Mouse (Mus musculus): ENCODE results near the gene Gtf2h3.
"Not testable (repeated sequence)": the region's sequence is repeated elsewhere in the genome, so short reads cannot be mapped to it uniquely, and the experiment has no call there.

Gtf2h3 gene

DNA sequence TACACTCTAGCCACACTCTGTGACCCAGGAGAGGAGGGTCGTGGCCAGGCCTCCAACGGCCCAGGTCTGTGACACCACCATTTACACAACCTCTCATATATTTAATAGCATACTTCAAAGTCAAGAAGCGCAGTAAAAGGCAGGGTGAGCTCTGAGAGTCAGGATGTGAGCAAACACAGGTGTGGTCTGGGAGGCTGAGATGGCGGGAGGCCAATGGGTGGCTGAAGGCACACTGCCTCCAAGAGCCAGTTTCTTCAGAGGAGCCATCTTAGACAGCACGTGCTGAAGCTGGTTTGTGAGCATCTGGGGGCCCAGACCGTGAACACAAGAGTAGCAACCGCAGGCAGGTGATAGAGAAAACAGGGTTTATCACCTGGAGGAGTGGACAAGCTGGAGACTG is 3.5 kb upstream of the Gtf2h3 start:
- no peak for DNase-seq

DNA sequence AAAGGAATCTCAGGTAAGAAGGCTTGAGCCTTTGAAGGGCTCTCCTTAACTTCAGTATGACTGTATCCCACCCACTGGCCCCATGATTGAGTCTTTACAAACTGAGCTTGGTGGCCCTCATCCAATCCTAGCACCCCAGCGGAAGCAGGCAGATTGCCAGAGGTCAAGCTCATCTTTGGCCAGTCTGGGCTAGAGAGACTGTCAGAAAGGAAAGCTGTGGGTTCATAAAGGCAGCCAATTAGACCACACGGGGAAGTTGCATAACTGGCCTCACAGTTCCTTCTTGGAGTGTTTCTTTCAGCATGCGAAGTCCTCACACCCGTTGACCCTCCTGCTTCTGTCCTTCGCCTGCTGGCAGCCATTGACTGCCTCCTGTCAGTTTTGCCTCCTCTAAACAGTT is 3.6 kb downstream of the Gtf2h3 start:
- peak; percentile 11 for DNase-seq

- no peak for DNase-seq
Observed at GRCm38 (mm10) chr5:124592768-124593167, 13.8 kb downstream of the Gtf2h3 start.

DNA sequence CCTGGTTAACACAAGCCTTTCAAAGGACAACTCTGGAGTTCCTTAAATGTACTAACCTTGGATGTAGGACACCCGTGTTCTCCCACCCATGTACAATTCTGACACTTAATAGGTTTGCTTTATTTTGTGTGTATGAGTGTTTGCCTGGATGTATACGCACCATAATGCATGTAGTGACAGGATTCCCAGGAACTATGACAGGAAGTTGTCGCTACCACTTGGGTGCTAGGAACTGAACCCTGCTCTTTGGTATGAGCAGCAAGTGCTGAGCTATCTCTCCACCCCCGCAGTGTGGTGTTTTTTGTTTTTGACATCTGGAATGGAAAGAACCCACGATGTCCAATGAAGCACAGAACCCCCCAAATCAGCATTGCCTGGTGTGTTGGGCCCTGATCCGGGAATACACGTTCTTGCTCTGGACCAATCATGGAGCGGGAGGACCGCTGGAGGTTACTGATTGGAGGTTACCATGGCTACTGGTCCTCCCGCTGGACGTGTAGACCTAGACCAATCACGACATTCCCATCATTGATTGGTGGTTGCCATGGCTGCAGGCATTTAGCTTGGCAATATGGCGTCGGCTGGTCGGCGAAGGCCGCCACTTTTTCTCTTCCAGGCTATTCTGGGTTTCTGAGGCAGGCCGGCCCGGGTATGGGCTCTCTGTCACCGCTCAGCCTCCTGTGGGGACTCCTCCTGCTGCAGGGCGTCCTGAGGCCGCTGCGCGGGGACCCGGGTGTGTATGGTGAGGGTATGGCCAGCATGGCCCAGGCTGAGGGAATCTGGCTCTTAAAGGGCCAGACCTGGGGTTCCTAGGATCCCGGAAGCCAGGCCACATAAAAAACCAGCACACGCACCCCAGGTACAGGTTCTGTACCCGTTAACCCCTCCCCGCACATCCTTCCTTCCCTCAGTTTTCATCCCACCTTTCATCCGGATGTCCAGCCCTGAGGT is 19.6 kb downstream of the Gtf2h3 start:
- peak; percentile 92 for DNase-seq

- DNase-seq, result not testable (repeated sequence)
Observed at GRCm38 (mm10) chr5:124599726-124600125, 20.8 kb downstream of the Gtf2h3 start.

DNA sequence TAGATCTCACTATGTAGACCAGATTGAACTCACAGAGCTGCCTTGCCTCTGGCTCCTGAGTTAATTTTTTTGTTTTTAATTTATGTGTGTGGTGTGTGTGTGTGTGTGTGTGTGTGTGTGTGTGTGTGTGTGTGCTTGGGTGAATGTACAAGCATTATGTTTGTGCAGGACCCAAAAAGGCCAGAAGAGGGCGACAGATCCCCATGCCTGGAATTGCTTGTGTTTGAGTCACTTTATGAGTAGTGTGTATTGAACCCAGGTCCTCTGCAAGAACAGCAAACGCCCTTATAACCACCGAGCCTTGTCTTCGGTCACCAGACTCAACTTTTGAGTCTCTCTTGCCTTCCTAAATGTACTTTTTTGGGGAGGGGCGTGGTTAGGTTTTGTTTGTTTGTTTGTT is 23.4 kb downstream of the Gtf2h3 start:
- peak; percentile 65 for DNase-seq

- no peak for DNase-seq
Observed at GRCm38 (mm10) chr5:124604296-124604695, 25.4 kb downstream of the Gtf2h3 start.

DNA sequence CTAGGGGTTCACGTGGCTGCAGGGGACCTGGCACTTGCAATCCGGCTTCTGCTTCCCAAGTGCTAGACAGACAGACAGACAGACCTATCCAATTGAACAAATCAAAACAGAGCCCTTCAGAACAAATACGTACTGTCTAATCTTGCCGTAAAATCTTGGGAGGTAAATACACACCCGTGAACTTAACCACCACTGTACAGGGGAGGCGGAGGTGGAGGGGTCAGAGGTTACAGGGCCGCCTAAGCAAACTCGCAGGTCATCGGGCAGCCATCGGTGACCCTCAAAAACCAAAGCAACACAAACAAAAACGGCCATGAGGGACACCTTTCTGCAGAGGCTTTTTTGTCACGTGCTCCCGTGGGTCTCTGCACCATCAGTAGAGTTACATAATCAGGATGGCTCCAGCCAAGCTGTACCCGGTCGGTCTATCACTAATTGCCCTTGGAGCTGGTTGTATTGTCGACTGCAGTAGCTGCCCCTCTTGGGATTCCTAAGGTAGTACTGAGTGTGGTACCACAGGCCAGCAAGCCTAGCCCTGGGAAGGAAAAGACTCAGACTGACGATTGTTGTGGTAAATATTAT is 26.2 kb downstream of the Gtf2h3 start:
- DNase-seq, result no peak

- no peak for DNase-seq
Observed at GRCm38 (mm10) chr5:124610965-124611364, 32.0 kb downstream of the Gtf2h3 start.

DNA sequence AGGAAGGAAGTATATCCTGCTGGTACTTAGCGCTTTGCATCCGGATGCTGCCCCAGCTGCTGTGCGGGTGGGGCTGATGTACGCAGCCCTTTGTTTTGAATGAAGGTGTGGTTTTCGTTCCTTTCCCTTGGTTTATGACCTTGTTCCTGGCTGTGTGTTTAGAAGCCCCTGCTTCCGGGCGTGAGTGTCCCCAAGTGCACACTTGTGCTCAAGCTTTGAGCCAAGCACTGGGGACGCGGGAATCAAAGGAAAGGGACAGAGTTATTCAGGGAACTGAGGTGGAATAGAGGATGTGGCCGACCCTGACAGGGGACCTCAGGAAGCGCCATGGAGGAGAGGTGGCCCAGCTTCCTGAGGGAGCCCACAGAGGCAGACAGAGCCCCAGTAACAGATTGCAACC is 35.8 kb downstream of the Gtf2h3 start:
- no peak for DNase-seq

DNA sequence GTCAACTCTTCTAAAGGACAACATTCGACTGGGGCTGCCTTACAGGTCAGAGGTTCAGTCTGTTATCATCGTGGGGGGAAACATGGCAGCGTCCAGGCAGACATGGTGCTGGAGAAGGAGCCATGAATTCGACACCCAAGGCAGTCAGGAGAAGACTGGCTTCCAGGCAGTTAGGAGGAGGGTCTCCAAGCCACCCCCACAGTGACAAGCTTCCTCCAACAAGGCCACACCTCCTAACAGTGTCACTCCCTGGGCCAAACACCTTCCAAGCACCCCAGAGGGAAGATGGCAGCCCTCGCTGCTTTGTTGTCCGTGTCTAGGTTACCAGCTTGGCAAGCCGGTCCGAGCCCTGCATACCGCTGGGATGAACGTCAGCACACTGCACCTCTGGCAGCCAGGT is 39.8 kb downstream of the Gtf2h3 start:
- no peak for DNase-seq

DNA sequence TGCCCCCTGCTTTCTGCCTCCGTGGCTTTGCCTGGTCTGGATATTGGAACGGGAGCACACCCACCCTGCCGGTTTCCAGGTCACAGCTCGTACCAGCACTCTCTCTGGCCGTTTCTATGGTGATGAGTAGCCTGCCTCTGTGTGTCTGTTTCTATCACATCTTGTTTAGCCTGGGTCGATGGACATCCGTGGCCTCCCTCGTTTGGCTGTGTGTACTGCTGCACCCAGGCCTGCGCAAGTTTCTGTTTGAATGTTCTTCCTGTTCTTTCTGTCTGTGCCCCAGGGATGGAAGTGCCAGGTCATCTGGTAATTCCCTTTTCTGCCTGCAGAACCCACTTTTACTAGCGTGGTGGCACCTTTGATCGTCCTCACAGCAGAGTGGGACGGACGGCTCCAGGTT is 42.4 kb downstream of the Gtf2h3 start:
- DNase-seq, result no peak

- no peak for DNase-seq
Observed at GRCm38 (mm10) chr5:124622890-124623289, 44.0 kb downstream of the Gtf2h3 start.

GRCm38 (mm10) chr5:124624291-124624690 is 45.4 kb downstream of the Gtf2h3 start:
- DNase-seq, result no peak

GRCm38 (mm10) chr5:124628448-124629363 is 49.8 kb downstream of the Gtf2h3 start, which contains the start of gene Atp6v0a2:
Atp6v0a2 (plus strand) TSS chr5:124628576.
- DNase-seq, result peak; percentile 95

DNA sequence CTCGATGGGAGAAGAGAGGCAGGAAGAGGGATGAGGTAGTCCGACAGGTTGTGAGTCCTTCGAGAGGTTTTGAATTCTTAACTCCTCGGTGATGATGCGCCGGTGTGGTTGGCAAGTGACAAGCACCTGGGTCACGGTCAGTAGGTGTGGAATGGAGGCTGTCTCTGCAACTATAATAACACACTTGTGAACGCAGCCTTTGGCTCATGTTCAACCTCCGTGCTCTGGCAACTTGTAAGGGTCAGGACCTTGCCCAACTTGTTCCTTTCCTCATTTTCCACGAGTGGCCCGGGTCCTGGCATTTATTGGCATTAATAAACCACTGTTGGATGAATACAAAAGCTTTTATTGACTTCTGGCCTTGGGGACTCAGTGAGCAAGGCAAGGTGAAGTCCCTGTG is 50.7 kb downstream of the Gtf2h3 start:
- DNase-seq, result peak; percentile 40

- no peak for DNase-seq
Observed at GRCm38 (mm10) chr5:124631685-124632084, 52.7 kb downstream of the Gtf2h3 start.

DNA sequence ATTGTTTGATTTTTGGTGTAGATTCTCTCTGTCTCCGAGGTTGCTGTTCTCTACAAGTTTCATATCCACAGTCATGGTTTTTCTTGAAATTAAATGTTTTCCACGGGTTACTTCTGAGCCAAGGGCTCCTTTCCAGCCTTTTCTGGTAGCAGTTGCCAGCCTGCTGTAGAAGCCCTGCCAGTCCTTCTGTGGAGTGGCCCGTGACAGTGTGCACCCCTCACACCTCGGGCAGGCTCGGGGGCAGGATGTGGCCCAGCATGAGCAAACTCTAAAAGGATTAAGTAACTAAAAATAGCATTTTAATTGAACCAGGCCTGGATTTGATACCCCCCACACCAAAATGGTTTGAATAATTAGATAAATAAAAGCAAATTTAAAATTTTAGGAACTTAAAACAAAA is 53.5 kb downstream of the Gtf2h3 start:
- no peak for DNase-seq

- DNase-seq, result no peak
Observed at GRCm38 (mm10) chr5:124633425-124633824, 54.5 kb downstream of the Gtf2h3 start.

GRCm38 (mm10) chr5:124635068-124635467 is 56.1 kb downstream of the Gtf2h3 start:
- DNase-seq, result peak; percentile 44

DNA sequence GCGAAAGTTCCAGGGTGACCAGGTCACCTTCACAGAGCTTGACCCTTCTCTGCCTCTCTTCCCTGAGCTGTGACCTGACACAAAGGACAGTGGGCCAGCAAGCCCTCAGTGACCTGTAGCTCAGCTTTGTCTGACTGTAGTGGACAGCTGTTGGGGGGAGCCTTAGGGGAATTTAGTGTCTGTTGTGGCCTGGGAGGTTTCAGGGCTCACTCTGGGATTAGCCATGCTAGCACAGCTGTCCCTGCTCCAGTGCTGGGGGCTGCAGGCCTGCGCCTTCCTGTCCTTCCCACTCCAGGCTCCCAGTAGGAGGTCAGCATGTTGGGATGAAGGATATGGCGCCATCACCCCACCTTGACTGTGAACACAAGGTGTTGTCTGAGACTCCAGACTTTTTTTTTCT is 57.2 kb downstream of the Gtf2h3 start:
- no peak for DNase-seq

GRCm38 (mm10) chr5:124636694-124637093 is 57.8 kb downstream of the Gtf2h3 start:
- DNase-seq, result no peak

- DNase-seq, result peak; percentile 14
Observed at GRCm38 (mm10) chr5:124637300-124637699, 58.4 kb downstream of the Gtf2h3 start.

Measured in kidney, adult 18-20 months (tissue).